Mouse (Mus musculus) myocyte (in vitro differentiated cells): ENCODE data around the gene Atp8b4. TPM values are rescaled to one million over a fixed set of nuclear protein-coding genes. Genes with fewer than 3 reads are reported as not detected.
"Not testable (repeated sequence)": the region's sequence is repeated elsewhere in the genome, so short reads cannot be mapped to it uniquely, and the experiment has no call there.

Experiments
- H3K27me3 ChIP-seq: one replicate; pipeline ENCODE4 v1.6.1; 2011; ENCODE audit not compliant: control insufficient read depth, insufficient read depth, insufficient read length
- H3K36me3 ChIP-seq: one replicate; pipeline ENCODE4 v1.6.1; 2011; ENCODE audit not compliant: control insufficient read depth, insufficient read depth
- H3K4me2 ChIP-seq: one replicate; pipeline ENCODE4 v1.6.1; 2011; ENCODE audit warnings: low read depth, control low read depth
- H3K4me3 ChIP-seq: one replicate; pipeline ENCODE4 v1.5.1; 2011; ENCODE audit warnings: mild to moderate bottlenecking, control low read depth, moderate library complexity
- H3K79me2 ChIP-seq: one replicate; pipeline ENCODE4 v1.6.1; 2011; ENCODE audit not compliant: control insufficient read depth, insufficient read depth
- H3ac ChIP-seq: one replicate; pipeline ENCODE4 v1.6.1; 2011; ENCODE audit not compliant: control insufficient read depth, insufficient read length
- CEBPB ChIP-seq: IDR thresholded peaks from 2 replicates; pipeline ENCODE4 v1.6.1; 2011; ENCODE audit warnings: mild to moderate bottlenecking, moderate library complexity; ENCODE audit not compliant: poor library complexity, insufficient read depth, severe bottlenecking
- E2F4 ChIP-seq: IDR thresholded peaks from one replicate; pipeline ENCODE4 v1.6.1; 2011; ENCODE audit warnings: mild to moderate bottlenecking, control low read depth, moderate library complexity; ENCODE audit not compliant: insufficient read depth
- MAX ChIP-seq: IDR thresholded peaks from one replicate; pipeline ENCODE4 v1.6.1; 2011; ENCODE audit warnings: low read depth, mild to moderate bottlenecking, control low read depth
- MYOD1 ChIP-seq, 3 experiments: IDR thresholded peaks; one replicate each; pipeline ENCODE4 v1.6.1; 2011; ENCODE audit warnings: control low read depth in 2 of 3, low read depth in 2 of 3, mild to moderate bottlenecking in 2 of 3, moderate library complexity in 1 of 3; ENCODE audit not compliant: insufficient read length in 2 of 3, control insufficient read depth in 1 of 3
- MYOG ChIP-seq, 3 experiments: IDR thresholded peaks; one replicate each; pipeline ENCODE4 v1.6.1; 2011; ENCODE audit warnings: control low read depth in 2 of 3, low read depth in 2 of 3, mild to moderate bottlenecking in 2 of 3; ENCODE audit not compliant: insufficient read length in 2 of 3, control insufficient read depth in 1 of 3, insufficient read depth in 1 of 3
- POLR2A ChIP-seq: IDR thresholded peaks from one replicate; pipeline ENCODE4 v1.6.1; 2011; ENCODE audit warnings: low read depth, mild to moderate bottlenecking, control low read depth, moderate library complexity; ENCODE audit not compliant: insufficient read length
- POLR2AphosphoS2 ChIP-seq: IDR thresholded peaks from one replicate; pipeline ENCODE4 v1.6.1; 2011; ENCODE audit warnings: low read depth, control low read depth; ENCODE audit not compliant: insufficient read length
- REST ChIP-seq: IDR thresholded peaks from one replicate; pipeline ENCODE4 v1.6.1; 2011; ENCODE audit warnings: mild to moderate bottlenecking, control low read depth, moderate library complexity; ENCODE audit not compliant: insufficient read depth, insufficient read length
- SRF ChIP-seq: IDR thresholded peaks from one replicate; pipeline ENCODE4 v1.6.1; 2011; ENCODE audit warnings: low read depth; ENCODE audit not compliant: control insufficient read depth, insufficient read length
- TCF12 ChIP-seq: IDR thresholded peaks from one replicate; pipeline ENCODE4 v1.6.1; 2011; ENCODE audit warnings: mild to moderate bottlenecking, control low read depth; ENCODE audit not compliant: poor library complexity, insufficient read depth, severe bottlenecking
- TCF3 ChIP-seq: IDR thresholded peaks from one replicate; pipeline ENCODE4 v1.6.1; 2011; ENCODE audit warnings: low read depth, control low read depth; ENCODE audit not compliant: insufficient read length
- USF1 ChIP-seq: IDR thresholded peaks from one replicate; pipeline ENCODE4 v1.6.1; 2011; ENCODE audit warnings: low read depth, mild to moderate bottlenecking, control low read depth, moderate library complexity
- polyA plus RNA-seq: library from polyadenylated mRNA; unstranded; fragments of >200 nt; fragmentation: generic; extraction: Trizol; gene quantifications from one replicate; pipeline ENCODE4 v1.2.1, GENCODE M21; 2012; ENCODE audit warnings: missing spikeins

Atp8b4 gene
- polyA plus RNA-seq, 1 experiment, result 0.01 TPM

GRCm38 (mm10) chr2:126540390-126540925 lies 40.0 kb upstream of the Atp8b4 start:
- TF ChIP-seq USF1 (no peak), MYOD1 (IDR thresholded peaks at IDR 0.05; ENCODE audit: control insufficient read depth in 1 of 3, insufficient read length in 2 of 3, low read depth in 2 of 3) (no peak), SRF (no peak), TCF12 (no peak), TCF3 (no peak), MYOG (IDR thresholded peaks at IDR 0.05; ENCODE audit: control insufficient read depth in 1 of 3, insufficient read depth in 1 of 3, insufficient read length in 2 of 3, low read depth in 2 of 3) (no peak), POLR2A (no peak), POLR2AphosphoS2 (no peak), CEBPB (no peak), E2F4 (no peak), MAX (no peak), REST (no peak)
- H3K79me2 ChIP-seq, result no peaks in the 10 kb centered on the region
- H3ac ChIP-seq, result no peak overlapping the region
- no peak overlapping the region for H3K4me2 ChIP-seq
- no peak overlapping the region for H3K4me3 ChIP-seq
- H3K36me3 ChIP-seq, result no peaks in the 10 kb centered on the region
- H3K27me3 ChIP-seq, result no peaks in the 10 kb centered on the region

GRCm38 (mm10) chr2:126537654-126538053 lies 37.2 kb upstream of the Atp8b4 start:
- Histone ChIP-seq H3K4me3 (no peak overlapping the region), H3K79me2 (no peaks in the 10 kb centered on the region), H3K27me3 (no peaks in the 10 kb centered on the region), H3K4me2 (no peak overlapping the region), H3ac (no peak overlapping the region), H3K36me3 (no peaks in the 10 kb centered on the region)
- TF ChIP-seq CEBPB, result no peak
- TF ChIP-seq POLR2AphosphoS2, result no peak
- no peak for TF ChIP-seq REST
- TF ChIP-seq TCF12, result no peak

GRCm38 (mm10) chr2:126530581-126530980 lies 30.1 kb upstream of the Atp8b4 start:
- no peak overlapping the region for H3K4me2 ChIP-seq
- H3K36me3 ChIP-seq, result no peaks in the 10 kb centered on the region
- no peak overlapping the region for H3K4me3 ChIP-seq
- no peak for TF ChIP-seq MAX
- TF ChIP-seq POLR2AphosphoS2, result no peak
- no peak for TF ChIP-seq TCF12
- TF ChIP-seq MYOG (IDR thresholded peaks at IDR 0.05; ENCODE audit: control insufficient read depth in 1 of 3, insufficient read depth in 1 of 3, insufficient read length in 2 of 3, low read depth in 2 of 3), result no peak
- TF ChIP-seq CEBPB, result no peak
- TF ChIP-seq POLR2A, result no peak
- no peak for TF ChIP-seq SRF
- TF ChIP-seq REST, result no peak
- no peak for TF ChIP-seq TCF3
- no peak for TF ChIP-seq USF1
- no peak for TF ChIP-seq MYOD1 (IDR thresholded peaks at IDR 0.05; ENCODE audit: control insufficient read depth in 1 of 3, insufficient read length in 2 of 3, low read depth in 2 of 3)
- no peak for TF ChIP-seq E2F4
- H3K79me2 ChIP-seq, result no peaks in the 10 kb centered on the region
- no peaks in the 10 kb centered on the region for H3K27me3 ChIP-seq
- H3ac ChIP-seq, result no peak overlapping the region

GRCm38 (mm10) chr2:126527461-126527860 lies 27.0 kb upstream of the Atp8b4 start:
- TF ChIP-seq POLR2A, result no peak
- no peak for TF ChIP-seq TCF12
- TF ChIP-seq MAX, result no peak
- no peak for TF ChIP-seq POLR2AphosphoS2
- no peak for TF ChIP-seq MYOD1 (IDR thresholded peaks at IDR 0.05; ENCODE audit: control insufficient read depth in 1 of 3, insufficient read length in 2 of 3, low read depth in 2 of 3)
- no peak for TF ChIP-seq REST
- TF ChIP-seq CEBPB, result no peak
- TF ChIP-seq TCF3, result no peak
- no peaks in the 10 kb centered on the region for H3K36me3 ChIP-seq
- H3K4me2 ChIP-seq, result no peak overlapping the region
- H3ac ChIP-seq, result no peak overlapping the region
- H3K4me3 ChIP-seq, result no peak overlapping the region
- no peaks in the 10 kb centered on the region for H3K79me2 ChIP-seq
- H3K27me3 ChIP-seq, result no peaks in the 10 kb centered on the region

DNA sequence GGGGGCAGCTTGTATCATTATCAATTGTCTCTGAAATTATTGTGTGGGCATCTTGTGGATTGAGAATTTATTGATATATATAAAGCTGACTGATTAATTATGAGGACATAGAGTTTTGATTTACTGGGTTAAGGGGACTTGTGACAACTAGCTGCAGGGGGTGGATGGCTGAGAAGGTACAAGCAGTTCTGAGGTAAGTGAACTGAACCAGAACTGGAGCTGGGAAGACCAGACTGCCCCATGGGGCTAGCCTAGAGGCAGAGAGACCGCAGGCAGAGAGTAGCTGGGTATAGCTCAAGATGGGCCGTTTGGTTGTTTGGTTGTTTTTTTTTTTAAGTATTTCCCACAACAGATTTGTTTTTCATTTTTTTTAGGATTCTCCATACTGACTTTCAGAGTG lies 23.8 kb upstream of the Atp8b4 start:
- H3K4me3 ChIP-seq, result no peak overlapping the region
- no peak overlapping the region for H3ac ChIP-seq
- no peaks in the 10 kb centered on the region for H3K36me3 ChIP-seq
- no peaks in the 10 kb centered on the region for H3K27me3 ChIP-seq
- no peaks in the 10 kb centered on the region for H3K79me2 ChIP-seq
- no peak for TF ChIP-seq TCF12
- no peak for TF ChIP-seq MYOG (IDR thresholded peaks at IDR 0.05; ENCODE audit: control insufficient read depth in 1 of 3, insufficient read depth in 1 of 3, insufficient read length in 2 of 3, low read depth in 2 of 3)
- no peak for TF ChIP-seq MAX
- no peak for TF ChIP-seq POLR2AphosphoS2
- no peak for TF ChIP-seq CEBPB
- TF ChIP-seq MYOD1 (IDR thresholded peaks at IDR 0.05; ENCODE audit: control insufficient read depth in 1 of 3, insufficient read length in 2 of 3, low read depth in 2 of 3), result no peak
- no peak for TF ChIP-seq E2F4
- TF ChIP-seq SRF, result no peak
- no peak for TF ChIP-seq REST
- no peak for TF ChIP-seq POLR2A
- TF ChIP-seq USF1, result no peak
- no peak for TF ChIP-seq TCF3
- no peak overlapping the region for H3K4me2 ChIP-seq

DNA sequence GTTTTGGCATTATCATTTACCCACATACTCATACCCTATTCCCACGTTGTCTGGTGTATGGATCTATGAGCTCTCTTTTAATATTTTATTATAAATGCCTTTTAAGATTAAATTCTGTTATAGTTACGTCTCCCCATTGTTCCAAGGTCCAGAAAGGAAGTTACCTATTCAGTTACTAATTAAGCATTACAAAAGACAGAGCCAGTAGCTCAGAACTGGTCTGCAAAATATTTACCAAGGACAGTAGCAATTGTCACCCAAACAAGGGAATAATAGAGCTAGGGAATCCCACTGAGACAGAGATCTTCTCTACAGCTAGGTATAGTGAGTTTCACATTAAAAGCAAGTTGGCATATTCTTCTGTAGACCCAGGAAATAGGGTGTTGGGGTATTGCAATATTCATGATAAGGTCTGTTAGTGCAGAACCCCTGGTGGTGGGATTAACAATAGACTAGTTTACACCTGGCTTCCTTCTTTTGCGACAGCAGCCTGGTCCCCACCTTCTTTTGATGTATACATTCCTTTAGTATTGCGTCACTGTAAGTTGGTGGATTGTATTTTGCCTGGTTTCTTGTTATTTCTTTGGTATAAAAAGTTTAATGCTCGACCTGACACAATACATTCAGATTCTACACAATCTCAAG lies 22.7 kb upstream of the Atp8b4 start:
- not testable (repeated sequence) for H3K4me2 ChIP-seq, H3K79me2 ChIP-seq, H3K36me3 ChIP-seq, H3ac ChIP-seq, H3K27me3 ChIP-seq, H3K4me3 ChIP-seq
